Mouse (Mus musculus) E14TG2a.4 (cell line): Measurements from ENCODE around the gene Rai14.

Experiments used
- H3K27me3 ChIP-seq: 2 replicates; pipeline ENCODE4 v1.6.1; 2014; ENCODE audit warnings: low read length, control low read depth; ENCODE audit not compliant: insufficient read depth
- H3K36me3 ChIP-seq: 2 replicates; pipeline ENCODE4 v1.6.1; 2014; ENCODE audit warnings: low read length, control low read depth; ENCODE audit not compliant: insufficient read depth
- H3K4me1 ChIP-seq: replicated peaks from 2 replicates; pipeline ENCODE4 v1.6.1; 2014; ENCODE audit warnings: low read depth, low read length, control low read depth
- H3K4me3 ChIP-seq: replicated peaks from 2 replicates; pipeline ENCODE4 v1.5.1; 2014; ENCODE audit warnings: mild to moderate bottlenecking, low read length
- H3K9me3 ChIP-seq: 2 replicates; pipeline ENCODE4 v1.6.1; 2014; ENCODE audit warnings: low read length, control low read depth
- CTCF ChIP-seq: conservative IDR thresholded peaks from 2 replicates; pipeline ENCODE4 v1.5.1; 2014; ENCODE audit warnings: low read length
- NANOG ChIP-seq: IDR thresholded peaks from 2 replicates; pipeline ENCODE4 v1.6.1; 2014; ENCODE audit warnings: borderline replicate concordance, low read length, mixed read lengths
- POU5F1 ChIP-seq: IDR thresholded peaks from 2 replicates; pipeline ENCODE4 v1.6.1; 2014; ENCODE audit warnings: low read length, borderline replicate concordance

The Rai14 gene

DNA sequence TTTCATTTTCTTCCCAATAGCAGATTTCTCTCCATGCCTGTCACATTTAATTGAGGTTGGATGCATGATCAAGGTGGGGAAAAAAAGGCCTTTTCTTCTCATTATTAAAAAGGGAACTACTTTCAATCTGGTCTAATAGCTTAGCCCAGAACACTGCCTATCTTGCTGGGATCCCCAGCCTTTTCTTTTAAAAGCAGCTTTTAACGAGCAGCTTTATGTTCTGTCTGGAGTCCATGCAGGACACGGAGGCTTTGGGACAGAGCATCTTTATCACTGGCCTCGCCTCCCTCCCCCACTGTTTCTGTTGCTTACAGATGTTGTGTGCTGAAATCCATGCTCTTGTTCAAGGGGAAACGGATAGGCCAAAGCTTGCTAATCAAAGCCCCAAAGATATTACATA, 32.8 kb upstream of the Rai14 start:
- Histone ChIP-seq H3K27me3 (no peaks in the 10 kb centered on the region), H3K36me3 (no peaks in the 10 kb centered on the region), H3K9me3 (0 out of 2 replicates have a peak, but pooled peaks cover 3% of the 10 kb centered on the region), H3K4me1 (peaks cover 54% of the 10 kb centered on the region), H3K4me3 (no peak overlapping the region)
- TF ChIP-seq NANOG (no peak), CTCF (no peak), POU5F1 (no peak)

DNA sequence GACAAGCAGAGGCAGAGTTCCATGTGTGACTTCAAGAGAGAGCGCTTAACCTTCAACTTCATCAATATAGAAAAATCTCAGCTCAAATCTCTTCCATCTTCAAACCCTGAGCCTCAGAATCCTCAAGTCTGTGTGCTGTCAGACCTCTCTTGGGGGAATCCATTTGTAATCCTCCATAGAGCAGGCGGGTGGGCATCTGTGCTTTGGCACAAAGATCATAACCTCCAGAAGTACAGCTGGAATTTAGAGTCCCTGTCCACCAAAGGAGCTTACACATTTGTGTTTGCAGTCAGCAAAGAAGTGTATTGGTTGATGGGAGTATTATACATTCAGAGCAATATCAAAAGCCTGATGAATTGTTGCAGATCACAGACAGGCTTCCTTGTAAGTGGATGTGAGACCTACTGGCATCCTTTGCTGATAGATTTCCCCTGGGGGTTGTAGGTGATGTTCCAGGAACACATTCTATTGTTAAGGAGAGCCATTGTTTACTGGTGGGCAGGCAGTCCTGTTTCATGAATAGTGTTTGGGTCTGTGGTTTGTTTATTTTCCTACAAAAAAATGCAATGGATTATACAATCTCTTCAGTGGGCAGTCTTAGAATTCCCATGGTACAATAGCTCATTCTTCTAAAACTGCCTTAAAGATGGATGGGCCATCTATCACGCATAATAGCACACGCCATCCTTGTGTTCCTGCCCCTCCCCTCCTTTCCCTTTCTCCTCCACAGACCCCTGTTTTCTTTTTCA, 32.1 kb upstream of the Rai14 start:
- Histone ChIP-seq H3K27me3 (no peaks in the 10 kb centered on the region), H3K4me1 (peaks cover 53% of the 10 kb centered on the region), H3K9me3 (0 out of 2 replicates have a peak, but pooled peaks cover 3% of the 10 kb centered on the region), H3K4me3 (no peak overlapping the region), H3K36me3 (no peaks in the 10 kb centered on the region)
- TF ChIP-seq CTCF (no peak), POU5F1 (no peak), NANOG (no peak)

DNA sequence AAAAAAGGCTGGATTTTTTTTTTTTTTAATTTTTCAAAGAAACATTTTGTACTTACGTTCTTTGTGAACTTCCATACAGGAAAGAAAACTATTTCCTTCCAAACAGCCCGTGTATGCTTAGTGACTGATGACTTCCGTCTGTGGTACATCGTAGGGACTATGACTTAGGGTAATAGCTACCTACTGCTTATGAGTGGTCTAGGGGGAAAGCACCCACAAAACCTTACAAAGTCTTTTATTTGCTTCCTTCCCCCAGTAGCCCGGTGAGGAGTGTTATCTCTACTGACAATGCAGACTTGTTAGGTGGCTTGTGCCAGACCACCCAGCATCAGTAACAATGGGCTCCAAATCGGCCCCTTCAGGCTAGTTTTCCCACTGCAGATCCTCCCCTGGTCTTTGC, 28.0 kb upstream of the Rai14 start:
- H3K4me3 ChIP-seq, result no peak overlapping the region
- no peaks in the 10 kb centered on the region for H3K9me3 ChIP-seq
- no peaks in the 10 kb centered on the region for H3K36me3 ChIP-seq
- TF ChIP-seq NANOG, result no peak
- no peak for TF ChIP-seq POU5F1
- TF ChIP-seq CTCF, result no peak
- H3K4me1 ChIP-seq, result peaks cover 40% of the 10 kb centered on the region
- no peaks in the 10 kb centered on the region for H3K27me3 ChIP-seq

DNA sequence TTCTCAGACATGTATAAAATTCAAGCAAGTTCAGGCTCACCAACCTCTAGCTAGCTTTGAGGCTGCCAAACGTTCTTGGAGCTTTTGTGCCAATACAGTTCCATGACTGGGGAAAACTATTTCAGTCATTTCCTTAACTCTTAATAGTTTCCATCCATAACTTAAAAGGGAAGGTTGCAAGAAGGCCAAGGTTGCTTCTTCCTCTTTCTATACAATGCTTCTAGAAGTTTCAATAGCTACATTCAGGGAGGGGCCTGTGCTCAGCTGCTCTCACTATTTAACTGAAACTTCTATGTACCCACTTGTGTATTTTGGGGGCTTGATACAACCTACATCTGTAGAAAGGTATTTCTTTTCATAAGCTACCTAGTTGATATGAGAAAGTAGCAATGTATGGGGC, 24.9 kb upstream of the Rai14 start:
- no peaks in the 10 kb centered on the region for H3K36me3 ChIP-seq
- no peaks in the 10 kb centered on the region for H3K9me3 ChIP-seq
- H3K27me3 ChIP-seq, result no peaks in the 10 kb centered on the region
- TF ChIP-seq CTCF, result no peak
- TF ChIP-seq NANOG, result no peak
- TF ChIP-seq POU5F1, result no peak
- peaks cover 32% of the 10 kb centered on the region for H3K4me1 ChIP-seq
- no peak overlapping the region for H3K4me3 ChIP-seq

- Histone ChIP-seq H3K27me3 (no peaks in the 10 kb centered on the region), H3K36me3 (no peaks in the 10 kb centered on the region), H3K4me3 (no peak overlapping the region), H3K4me1 (peaks cover 34% of the 10 kb centered on the region), H3K9me3 (no peaks in the 10 kb centered on the region)
- TF ChIP-seq POU5F1 (no peak), CTCF (no peak), NANOG (no peak)
These were observed 24.1 kb upstream of the Rai14 start for GRCm38 (mm10) chr15:10738354-10739142.

GRCm38 (mm10) chr15:10735948-10736347, 21.5 kb upstream of the Rai14 start:
- no peak for TF ChIP-seq NANOG
- TF ChIP-seq POU5F1, result no peak
- no peak for TF ChIP-seq CTCF
- H3K27me3 ChIP-seq, result no peaks in the 10 kb centered on the region
- H3K4me1 ChIP-seq, result peaks cover 22% of the 10 kb centered on the region

GRCm38 (mm10) chr15:10735216-10735615, 20.8 kb upstream of the Rai14 start:
- TF ChIP-seq NANOG, result no peak
- Histone ChIP-seq H3K27me3 (no peaks in the 10 kb centered on the region), H3K9me3 (no peaks in the 10 kb centered on the region), H3K4me1 (peaks cover 22% of the 10 kb centered on the region), H3K4me3 (0 out of 2 replicates have a peak overlapping the region, but pooled peaks have one; percentile 29), H3K36me3 (no peaks in the 10 kb centered on the region)

More at GRCm38 (mm10) chr15:10735948-10736347, 21.5 kb upstream of the Rai14 start:
- no peak overlapping the region for H3K4me3 ChIP-seq
- no peaks in the 10 kb centered on the region for H3K36me3 ChIP-seq
- H3K9me3 ChIP-seq, result no peaks in the 10 kb centered on the region

DNA sequence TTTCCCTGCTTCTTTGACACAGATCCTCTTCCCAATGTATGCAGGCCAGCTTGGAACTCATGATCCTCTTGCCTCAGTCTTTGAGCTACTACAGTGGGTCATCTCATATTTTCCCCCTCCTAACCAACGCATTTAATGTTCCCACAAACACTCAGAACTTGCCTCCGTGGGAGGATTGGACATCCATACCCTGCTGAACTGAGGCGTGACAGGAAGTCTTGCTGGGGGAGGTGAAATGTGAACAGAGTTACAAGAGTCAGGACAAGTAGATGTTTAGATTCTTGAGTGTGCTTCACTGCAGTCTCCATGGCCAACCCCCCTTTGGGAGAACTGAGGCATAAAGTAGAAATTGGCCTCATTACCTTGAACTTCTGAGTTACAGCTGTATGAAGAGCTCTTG, 17.0 kb upstream of the Rai14 start:
- Histone ChIP-seq H3K9me3 (0 out of 2 replicates have a peak, but pooled peaks cover 3% of the 10 kb centered on the region), H3K36me3 (no peaks in the 10 kb centered on the region), H3K4me1 (peaks cover 14% of the 10 kb centered on the region), H3K4me3 (no peak overlapping the region), H3K27me3 (no peaks in the 10 kb centered on the region)
- TF ChIP-seq CTCF (no peak), POU5F1 (no peak), NANOG (no peak)
